Mouse (Mus musculus): ENCODE measurements around the gene Gcsh.

The Gcsh gene

DNA sequence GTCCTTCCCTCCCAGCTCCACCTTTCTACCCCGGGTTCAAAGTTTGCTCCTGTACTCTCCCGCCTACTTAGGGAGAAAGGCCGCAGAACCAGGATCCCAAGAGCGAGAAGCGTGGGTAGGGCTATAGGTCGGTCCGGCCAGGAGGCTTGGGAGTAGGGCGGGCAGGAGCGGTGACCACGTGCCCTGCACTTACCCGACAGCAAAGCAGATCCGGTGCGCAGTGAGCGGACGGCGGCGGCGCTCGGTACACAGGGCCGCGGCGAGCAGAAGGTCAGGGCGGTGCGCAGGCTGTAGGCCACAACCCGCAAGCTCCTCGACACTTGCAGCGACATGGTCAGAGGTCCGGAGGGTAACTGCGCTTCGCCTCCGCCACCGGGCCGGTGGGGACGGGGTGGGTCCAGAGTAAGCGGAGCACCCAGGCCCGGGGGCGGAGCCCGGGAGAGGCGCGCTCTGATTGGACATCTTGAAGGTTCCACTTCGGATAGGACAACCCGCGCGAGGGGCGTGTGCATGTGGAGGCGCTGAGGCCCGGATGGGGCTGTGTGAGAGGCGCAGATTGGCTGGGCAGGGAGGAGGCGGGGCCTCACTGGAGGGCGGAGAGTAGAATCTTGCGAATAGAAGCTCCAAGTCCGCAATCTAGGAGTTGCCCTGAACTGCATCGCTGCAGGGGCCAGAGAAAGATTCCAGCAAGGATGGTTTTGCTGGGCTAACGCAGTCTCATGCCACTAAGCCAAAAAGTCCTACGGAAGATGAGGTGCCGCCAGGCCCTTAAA lies at the start of gene Gcsh:
TSS of gene Gcsh (minus strand) at position 443 of the 773 bp plus-strand sequence.
- DNase-seq = peak; percentile 98 to 99

GRCm38 (mm10) chr8:117039843-117040242 lies 46.5 kb upstream of the Gcsh start:
- DNase-seq = peak; percentile 25 to 31

GRCm38 (mm10) chr8:117037374-117037935 lies 44.1 kb upstream of the Gcsh start:
- DNase-seq = no peak

DNA sequence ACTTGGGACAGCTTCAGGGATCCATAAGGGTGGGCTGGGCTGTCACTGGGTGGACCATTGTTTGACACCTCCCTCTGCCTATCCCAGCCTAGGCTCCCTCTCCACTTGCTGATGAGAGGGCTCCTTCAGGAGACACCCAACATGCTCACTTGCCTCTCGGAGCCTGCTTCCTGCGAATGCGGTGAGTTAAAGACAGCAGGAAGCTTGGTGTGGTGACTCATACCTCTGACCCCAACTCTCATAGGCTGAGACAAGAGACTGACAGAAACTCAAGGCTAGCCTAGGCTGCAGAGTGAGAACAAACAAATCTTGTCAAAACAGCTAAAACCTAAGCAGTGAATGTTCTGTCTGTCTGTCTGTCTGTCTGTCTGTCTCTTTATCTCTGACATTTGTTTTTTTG lies 40.1 kb upstream of the Gcsh start:
- no peak for DNase-seq

GRCm38 (mm10) chr8:117032609-117033008 lies 39.3 kb upstream of the Gcsh start:
- no peak for DNase-seq

- no peak for DNase-seq
Measured at GRCm38 (mm10) chr8:117031476-117031875, 38.1 kb upstream of the Gcsh start.

DNA sequence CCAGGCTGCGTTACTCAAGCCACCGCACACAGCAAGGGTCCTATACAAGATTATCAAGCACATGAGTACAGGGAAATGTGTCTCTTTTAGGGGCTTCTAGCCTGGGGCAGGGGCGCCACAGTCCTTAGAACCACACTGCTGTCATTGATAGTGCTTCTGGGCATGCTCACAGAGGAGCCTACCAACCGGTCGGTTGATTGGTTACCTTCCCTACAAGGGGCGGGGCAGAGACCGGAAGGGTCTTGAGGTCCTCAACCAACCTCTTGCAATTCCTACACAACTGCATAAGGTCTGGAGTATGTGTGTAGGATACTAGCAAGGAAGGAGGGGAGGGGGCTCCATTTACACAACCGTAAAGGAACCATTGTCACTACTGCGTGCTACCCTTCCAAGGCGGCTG lies 35.3 kb upstream of the Gcsh start:
- no peak for DNase-seq

- DNase-seq = no peak
Measured at GRCm38 (mm10) chr8:117027601-117028000, 34.3 kb upstream of the Gcsh start.

DNA sequence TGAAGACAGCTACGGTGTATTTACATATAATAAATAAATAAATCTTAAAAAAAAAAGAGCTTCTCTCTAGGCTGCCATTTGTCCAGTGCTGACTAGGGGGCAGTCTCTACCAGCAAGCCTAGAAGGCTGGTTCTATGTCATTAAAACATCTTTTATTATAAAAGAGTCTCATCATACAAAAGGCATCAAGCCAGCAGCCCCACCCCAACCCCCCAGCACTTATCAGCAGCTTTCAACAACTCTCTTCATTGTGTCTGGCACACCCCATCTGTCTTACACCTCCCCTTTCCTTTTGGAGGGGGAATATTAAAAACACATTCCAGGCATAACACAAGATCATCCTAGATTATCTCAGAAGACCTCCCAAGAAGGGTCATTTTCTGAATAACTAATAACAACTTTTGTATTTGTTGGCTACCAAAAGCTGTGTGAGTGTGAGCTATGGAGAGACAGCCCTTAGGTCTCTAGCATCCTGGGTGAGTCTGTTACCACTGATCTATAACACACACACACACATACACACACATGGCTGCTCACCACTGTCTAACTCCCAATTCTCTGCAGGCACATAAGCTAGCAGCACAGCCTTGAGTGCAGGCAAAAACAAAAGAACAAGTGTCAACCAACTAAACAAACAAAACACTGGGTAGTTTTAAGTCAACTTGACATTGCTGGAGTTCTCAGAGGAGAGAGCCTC lies 29.1 kb upstream of the Gcsh start:
- DNase-seq = no peak

- peak; percentile 44 to 50 for DNase-seq
Measured at GRCm38 (mm10) chr8:117019323-117020275, 26.3 kb upstream of the Gcsh start.

DNA sequence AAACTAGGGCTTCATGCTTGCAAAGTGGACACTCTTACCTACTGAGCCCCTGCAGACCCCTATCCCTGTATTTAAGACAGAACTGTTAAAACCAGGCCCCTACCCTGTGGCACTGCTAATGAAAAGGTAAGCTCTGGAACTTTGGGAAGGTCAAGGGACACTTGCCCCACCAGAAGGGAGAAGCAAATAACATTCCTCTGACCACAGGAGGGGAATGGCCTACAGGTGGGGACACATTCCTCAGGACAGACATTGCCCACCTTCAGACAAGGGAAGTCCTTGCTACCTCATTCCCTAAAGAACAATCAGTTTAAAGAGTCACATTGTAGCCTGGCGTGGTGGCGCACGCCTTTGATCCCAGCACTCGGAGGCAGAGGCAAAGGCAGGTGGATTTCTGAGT lies 24.6 kb upstream of the Gcsh start:
- DNase-seq = no peak

- DNase-seq = no peak
Measured at GRCm38 (mm10) chr8:117017006-117017405, 23.7 kb upstream of the Gcsh start.

- no peak for DNase-seq
Measured at GRCm38 (mm10) chr8:117015670-117016069, 22.3 kb upstream of the Gcsh start.

GRCm38 (mm10) chr8:117011366-117011765 lies 18.0 kb upstream of the Gcsh start:
- DNase-seq = no peak

DNA sequence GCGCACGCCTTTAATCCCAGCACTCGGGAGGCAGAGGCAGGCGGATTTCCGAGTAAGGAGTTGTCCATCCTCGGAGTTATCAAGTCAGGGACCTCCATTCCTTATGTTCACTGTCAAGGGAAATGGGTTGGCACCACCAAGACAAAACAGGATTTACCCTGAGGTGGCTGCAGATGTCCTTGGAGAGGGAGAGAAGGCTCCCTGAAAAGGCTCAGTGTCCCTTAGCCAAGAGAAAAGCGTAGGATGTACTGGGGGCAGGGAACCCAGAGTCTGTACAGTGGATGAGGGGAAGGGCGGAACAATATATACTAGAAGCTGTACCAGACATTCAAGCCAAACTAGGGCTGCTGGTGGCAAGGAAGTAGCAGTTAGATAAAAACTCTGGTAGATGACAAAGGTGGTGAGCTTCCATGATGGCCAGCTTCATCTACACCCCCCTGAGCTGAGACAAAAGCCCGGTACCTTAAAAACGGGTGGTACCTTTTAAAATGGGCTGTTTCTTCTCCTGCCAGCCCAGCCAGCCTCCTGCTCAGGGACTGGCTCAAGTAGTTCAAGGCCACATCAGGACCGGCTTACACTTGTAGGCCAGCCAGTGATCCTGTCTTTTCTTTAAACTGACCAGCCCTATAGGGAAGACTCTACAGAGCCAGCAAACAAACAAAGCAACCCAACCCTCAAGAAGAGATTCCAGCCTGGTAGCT lies 829 bp upstream of the Gcsh start:
- no peak for DNase-seq

DNA sequence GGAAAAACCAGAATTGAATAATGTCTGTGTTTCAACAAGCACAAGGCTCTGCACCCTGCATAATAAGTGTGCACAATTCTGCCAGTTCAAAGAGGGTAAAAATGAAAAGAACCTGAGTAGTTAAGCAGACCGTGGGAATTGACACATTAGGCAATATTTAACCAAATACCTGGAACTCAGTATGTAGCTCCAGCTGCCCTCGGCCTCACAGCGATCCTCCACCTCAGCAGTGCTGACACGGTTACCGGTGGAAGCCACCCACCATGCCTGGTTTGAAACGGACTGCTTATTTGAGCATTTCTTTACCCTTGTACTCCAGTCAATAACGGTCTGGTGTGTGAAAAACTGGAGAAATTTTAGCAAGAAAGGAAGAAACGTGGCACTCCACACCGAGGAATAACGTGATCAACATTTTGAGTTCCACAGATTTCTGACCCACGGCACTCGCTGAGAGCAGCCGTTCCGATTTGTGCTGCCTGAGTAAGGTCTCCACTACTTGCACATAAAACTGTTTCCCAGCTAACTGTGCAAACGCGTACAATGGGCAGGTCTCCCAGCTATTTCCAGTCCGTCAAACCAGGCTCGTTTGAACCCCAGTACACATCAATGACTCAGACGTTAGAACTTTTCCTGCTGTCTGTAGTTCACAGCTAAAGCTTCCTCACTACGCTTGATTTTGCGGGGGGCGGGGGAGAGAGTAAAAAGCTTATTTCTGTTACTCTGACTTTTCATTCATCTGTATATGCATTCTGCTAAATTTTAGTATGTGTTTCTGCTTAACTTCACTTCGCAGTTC lies 963 bp downstream of the Gcsh start:
- DNase-seq = peak in 1 of 2 experiments; percentile 23

DNA sequence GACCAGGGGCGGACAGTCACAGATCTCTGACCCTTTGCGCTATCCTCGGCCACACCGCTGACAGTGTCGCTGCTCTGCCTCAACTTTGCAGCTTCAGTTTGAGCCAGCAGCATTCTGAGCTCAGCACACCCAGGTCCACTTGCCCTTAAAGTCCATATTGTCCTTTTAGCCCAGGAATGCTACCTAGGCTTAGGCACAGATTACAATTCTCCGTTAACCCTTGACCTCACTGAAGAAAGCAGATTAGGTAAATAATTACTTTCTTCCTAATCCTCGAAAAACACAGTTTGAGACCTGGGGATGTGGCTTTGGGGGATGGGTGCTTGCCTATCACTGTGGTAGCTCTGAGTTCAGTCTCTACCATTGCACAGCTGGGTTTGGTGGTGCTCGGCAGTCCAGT lies 2.1 kb downstream of the Gcsh start:
- DNase-seq = no peak

DNA sequence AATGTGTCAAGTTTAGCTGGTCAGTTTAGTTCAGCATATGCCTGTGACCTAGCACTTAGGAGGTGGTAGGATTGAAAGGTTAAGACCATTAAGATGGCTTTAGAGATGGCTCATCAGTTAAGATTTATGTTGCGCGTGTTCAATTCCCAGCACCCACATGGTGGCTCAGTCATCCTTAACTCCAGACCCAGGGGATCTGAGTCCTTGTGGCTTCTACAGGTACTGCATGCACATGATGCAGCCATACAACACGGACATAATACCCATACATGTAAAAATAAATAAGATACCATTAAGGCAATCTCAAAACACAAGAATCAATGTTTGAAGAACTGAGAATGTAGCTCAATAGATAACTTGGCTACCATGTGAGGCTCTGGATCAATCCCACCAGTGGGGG lies 3.5 kb downstream of the Gcsh start:
- no peak for DNase-seq

DNA sequence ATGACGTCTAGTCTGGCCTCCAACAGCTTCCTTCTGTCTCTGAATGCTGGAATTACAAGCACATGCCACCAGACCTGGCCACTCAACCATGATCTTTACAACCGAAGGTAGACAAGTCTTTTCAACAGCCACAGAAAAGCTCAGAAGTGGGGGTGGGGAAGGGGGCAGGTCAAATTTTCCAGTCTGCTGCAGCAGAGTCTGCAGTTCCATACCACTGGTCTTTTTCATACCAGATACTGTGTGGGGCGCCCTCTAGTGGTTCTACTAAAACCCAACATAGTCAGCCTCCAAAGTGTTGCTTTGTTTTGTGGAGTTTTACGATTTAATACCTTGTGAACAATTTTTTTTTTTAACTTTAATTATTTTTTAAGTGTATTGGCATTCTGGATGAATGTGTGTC lies 13.2 kb downstream of the Gcsh start:
- peak; percentile 77 to 86 for DNase-seq

DNA sequence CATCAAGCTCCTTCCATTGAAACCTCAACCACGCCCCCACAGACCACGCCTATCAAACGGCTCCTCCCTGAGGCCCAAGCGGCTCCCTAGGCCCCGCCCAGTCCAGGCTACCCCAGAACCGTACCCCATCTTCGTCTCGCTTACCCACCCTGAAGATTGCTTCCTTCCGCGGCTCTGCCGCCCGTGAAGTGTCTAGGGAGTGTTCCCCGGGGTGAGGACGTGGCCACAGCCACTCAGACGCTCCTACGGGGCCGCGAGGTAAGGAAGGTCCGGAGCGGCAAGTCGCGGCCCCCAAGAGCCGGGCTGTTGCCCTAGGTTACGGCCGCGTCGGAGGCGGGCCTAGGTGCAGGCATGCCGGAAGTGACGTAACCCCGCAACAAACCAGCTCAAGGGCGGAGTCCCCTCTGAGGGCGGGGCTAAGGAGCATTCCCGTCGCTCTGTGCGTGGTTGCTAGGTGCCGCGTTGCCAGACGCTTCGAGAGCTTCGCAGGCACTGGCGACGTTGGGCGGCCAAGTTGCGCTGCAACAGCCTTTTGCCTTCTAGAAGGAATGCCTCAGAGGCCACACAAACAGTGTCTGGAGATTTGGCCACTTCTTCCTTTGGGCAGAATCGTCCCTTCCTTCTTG lies 14.6 kb downstream of the Gcsh start, which contains the start of gene 1700030J22Rik:
TSS of gene 1700030J22Rik (minus strand) at position 329 of the 626 bp plus-strand sequence.
- DNase-seq = peak; percentile 99

DNA sequence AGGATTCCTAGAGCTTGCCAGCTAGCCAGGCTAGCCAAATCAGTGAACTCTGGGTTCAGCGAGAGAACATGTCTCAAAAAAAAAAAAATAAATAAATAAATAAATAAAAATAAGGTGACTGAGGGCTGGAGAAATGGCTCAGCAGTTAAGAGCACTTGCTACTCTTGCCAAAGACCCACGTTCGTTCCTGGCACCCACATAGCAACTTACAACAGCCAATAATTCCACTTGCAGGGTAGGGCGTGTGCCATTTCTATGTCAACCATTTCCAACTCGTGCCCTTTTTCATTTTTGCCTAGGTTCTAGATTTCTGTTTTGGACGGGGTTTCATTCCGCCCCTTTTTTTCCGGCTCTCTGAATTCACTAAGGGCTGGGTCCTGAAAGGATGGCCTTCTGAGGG lies 15.3 kb downstream of the Gcsh start:
- DNase-seq = peak in 1 of 2 experiments; percentile 14
